Mouse (Mus musculus) lung, postnatal 14 days (tissue): ENCODE results near the gene Faah.

Experiments used
- DNase-seq: peaks from one replicate; pipeline ENCODE4 v3.0.0; 2021

The Faah gene

DNA sequence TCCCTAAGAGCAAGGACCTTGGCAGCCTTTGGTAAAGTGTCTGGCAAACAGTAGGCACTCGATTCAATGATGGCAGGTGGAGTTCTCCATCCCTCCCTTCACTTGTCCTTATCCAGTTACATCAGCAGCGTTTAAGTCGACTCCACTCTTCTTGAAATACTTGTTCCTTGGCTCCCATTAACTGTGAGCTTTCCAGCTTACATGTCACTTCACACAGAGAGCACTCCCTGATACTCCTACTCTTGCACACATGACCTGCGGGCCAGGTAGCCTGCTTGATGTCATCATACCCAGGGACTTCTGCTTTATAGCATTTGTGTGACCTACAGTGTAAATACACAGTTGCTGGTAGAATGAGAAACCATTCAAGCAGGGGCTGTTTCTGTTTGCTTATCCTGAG, 21.0 kb downstream of the Faah start:
- no peak for DNase-seq

DNA sequence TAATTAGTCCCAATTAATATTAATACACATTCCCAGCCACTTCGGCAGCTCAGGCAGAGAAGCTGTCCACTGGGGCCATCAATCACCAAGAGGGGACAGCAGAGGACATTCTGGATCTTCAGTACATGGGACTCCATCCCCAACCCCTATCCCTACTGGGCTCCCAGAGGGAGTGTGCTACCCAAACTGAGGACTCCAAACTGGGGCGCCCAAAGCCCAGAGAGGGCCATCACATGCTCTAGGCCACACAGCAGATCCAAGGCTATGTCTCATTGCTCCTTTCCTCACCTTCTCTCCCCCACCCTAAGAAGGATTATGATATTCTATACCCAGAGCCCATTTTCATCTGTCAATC, 22.4 kb downstream of the Faah start:
- no peak for DNase-seq

DNA sequence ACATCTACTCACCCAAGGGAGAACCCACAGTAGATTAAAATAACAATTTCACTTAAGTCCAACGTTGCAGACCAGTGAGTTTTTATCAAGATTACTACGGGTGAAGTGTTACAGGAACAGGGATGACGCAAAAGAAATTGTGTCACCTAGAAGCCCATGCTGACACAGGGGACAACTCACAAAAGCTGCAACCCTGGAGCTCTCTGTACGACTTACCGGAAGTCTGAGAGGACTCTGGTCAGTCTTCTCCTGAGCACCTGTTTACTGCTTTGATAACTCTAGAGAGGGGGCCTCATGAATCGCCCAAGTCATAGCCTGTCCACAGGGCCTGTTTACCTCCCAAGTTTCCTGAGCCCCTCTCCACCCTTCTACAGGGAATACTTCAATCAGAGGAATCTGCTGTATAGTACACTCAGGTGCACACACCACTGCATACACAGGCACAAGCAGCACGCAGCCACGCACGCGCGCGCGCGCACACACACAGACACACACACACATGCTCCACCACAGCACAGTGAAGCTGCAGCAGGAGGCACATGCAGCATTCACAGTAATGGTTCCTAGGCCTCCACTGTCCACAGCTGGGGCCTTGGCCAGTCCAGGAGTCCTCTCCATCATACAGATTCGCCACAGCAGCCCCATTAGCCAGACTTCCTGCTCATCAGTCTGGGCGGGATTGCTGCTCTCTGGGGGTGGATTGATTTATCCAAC, 22.9 kb downstream of the Faah start:
- DNase-seq: no peak

DNA sequence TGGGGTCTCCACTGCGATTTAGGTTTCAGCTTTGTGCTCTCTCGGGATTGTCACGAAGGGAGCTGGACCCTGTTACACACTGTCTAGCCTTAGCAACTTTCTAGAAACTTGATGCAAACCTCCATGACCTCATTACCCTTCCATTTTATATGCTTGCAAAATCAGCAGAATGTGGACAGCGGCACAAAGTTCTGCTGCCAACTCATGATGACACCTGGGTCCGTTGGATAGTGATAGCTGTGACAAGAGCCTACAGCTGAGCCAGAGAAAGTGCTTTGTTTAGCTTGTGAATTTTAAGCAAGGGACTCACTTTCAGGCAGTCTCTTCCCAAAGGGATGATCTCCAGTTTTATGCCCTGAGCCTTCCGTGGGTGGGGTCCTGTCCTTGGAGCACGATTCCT, 28.3 kb downstream of the Faah start:
- no peak for DNase-seq

DNA sequence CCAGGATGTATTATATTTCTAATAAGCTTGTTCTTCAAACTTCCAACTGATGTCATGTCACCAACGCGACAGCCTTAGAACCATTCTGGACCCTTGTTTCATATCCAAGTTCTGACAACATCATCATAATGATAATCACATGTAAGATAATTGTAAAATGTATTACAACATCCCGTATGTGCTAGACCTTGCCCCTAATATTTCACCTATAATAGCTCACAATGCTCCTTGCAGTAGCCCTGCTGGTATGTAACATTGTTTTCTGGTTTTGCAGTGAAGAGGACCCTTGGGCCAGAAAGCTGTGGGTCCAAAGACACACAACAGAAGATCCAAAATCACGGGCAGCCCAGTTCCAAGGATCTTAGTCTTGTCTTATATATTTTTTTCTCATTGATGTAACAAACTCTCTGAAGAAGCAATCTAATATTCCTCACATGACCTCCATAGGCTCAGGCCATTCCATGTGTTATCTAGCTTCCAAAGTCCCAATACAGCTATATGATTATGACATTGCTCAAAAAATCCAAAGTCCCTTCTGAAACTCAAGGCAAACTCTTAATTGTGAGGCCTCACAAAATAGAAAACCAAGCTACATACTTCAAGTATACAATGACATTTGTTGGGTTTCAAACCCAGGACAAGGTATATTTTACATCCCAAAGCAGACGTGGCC, 29.7 kb downstream of the Faah start:
- no peak for DNase-seq

DNA sequence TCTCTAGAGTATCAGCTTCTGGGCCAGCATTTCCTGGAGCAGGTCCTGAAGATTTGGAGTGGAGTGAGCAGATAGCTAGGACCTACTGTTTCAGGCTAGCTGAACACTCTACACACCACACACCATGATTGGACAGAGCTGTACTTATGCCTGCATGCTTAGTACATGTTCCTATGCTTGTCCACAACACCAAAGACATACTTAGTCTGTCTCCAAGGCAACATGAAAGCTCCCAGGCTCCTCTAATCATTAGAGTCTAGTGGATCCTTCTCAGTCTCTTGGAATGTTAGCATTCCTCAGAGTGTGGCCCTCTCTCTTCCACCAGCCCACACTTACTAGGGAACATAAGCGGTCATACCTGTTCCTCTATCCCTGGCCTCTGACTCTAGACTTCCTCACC, 30.3 kb downstream of the Faah start:
- no peak for DNase-seq

DNA sequence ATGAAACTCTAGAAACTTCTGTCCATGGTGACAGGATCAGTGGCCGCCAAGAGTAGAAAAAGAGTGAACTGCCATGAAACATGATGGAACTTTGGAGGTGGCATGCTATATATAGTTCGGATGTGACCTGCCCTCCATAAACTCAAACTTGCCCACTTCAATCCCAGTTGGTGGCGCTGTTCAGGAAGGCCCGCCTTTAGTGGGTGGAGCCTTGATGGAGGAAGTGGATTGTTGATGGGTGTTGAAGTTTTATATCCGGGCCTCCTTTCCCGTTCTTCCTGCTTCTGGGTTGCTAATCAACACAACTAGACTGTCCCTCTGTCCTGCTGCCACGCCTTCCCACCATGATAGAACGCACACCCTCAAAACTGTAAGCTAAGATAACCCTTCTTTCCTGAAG, 32.8 kb downstream of the Faah start:
- peak; percentile 33 for DNase-seq

DNA sequence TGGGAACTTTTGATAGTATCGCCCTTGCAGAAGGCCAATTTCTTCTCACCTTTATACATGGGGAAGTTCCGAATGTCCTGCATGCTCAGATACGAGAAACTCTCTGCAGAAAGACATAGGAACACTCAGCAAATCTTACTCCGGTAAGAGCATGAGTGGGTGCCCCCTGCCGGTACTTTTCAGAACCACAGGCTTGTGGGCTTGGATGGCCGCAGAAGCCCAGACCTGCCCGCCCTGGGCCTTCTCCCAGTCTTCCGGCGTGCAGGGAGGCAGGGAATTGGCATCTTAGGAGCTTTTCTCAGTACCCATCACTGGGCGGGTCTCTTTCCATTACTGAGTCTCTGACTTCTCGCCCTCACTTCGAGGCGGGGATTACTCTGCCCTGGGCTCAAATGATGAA, 33.6 kb downstream of the Faah start:
- DNase-seq: peak; percentile 90

DNA sequence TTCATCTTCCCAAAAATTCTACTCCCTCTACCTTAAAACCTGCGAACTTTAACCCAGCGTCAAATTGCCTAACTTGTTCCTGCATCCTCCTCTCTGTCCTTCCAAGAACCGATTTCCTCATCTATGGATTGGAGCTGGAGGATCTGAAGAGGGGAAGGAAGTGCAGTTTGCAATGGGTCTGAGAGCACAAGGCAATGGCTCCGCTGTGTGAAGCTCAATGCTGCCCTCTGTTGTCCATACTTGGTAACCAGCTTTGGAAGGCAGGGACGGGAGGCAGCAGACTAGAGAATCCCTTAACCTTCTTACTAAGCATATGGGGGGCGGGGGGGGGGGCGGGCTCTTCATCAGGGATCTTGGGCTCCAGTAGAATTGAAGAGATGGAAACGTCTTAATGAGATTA, 37.0 kb downstream of the Faah start:
- peak; percentile 79 for DNase-seq

DNA sequence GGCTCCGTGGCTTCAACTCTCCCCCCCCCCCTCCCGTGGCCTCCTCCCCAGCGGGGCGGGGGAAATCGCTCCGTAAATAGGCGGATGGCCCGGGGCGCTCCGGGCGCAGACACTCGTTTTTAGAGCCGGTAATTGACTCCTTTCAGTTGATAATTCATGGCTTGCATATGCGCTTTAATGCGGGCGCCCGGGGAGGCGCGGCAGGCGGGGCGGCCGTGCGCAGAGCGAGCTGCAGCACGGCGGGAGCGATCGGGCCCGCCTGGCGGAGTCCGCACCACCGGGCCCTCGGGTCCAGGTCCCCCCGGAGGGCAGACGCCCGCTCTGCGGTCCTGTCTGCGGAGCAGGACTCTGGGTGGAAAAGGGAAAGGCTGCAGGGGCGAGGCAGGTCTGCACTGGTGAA, 38.3 kb downstream of the Faah start:
- no peak for DNase-seq

DNA sequence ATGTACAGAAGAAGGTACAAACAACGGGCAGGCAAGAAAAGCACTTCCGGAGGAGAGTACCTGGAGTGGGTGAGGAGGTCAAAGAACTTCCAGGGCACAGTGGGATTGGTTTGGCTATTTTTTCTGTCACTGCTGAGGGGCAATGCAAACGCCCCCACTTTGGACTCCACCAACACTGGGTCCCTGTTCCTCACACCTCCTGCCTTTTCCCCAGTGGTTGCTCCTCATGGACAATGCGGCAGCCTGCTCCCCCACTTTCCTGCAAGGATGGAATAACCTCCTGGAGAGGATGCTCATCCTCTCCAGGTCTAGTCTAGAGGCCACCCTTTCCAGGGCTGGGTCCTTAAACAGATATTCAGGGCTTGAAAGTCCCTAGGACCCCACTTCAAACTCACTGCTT, 38.8 kb downstream of the Faah start:
- no peak for DNase-seq

DNA sequence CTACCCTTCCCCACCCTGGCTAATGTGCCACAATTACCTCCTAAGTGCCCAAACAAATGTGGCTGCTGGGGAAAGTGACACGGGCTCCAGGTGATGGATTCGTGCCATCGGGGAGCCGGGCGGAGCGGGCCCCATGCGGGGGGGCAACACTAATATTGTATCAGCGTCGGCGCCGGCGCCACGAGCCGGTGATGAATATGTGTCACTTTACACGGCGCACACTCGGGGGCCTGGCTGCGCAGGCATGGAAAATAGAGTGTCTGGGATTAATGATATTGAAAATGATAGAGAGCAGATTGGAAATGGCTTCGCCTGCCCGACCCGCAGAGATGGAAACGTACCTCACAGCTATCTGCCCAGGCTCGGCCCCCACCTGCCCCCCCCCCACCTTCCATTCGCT, 45.2 kb downstream of the Faah start:
- no peak for DNase-seq

DNA sequence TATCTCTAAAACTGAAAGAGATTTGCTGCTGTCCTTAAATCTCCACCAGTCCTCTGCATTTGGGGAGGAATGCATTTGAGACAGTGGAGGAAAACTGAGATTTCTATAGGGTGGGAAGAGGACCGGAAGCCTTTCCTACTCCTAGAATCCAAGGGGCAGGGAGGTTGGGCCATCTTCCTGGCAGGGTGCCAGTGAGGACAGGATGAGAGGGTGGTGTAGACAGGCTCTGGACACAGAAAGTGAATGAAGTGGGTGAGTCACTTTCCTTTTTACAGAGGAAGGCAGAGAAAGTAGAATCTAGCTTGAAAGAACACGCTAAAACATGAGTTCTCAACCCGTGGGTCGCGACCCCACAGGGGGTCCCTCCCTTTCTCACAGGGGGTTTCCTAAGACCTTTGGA, 53.3 kb downstream of the Faah start:
- peak; percentile 21 for DNase-seq

DNA sequence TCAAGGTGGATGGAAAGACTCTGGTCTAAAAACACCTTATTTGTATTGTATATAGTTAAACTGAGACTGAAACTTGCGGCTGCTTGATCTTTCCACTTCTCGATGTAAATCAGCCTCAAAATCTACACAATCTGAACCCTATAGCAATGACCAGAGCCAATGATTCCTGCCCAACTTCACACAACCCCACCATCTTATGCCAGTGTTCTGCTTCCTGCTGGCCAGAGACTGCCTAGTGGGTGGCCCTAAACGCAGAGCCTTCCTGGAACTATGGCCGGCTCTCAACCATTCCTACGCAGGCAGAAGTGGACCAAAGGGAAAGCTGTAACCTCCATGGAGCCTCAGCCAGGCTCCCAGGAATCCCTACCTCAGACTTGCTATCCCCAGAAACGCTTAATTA, 54.0 kb downstream of the Faah start:
- no peak for DNase-seq

DNA sequence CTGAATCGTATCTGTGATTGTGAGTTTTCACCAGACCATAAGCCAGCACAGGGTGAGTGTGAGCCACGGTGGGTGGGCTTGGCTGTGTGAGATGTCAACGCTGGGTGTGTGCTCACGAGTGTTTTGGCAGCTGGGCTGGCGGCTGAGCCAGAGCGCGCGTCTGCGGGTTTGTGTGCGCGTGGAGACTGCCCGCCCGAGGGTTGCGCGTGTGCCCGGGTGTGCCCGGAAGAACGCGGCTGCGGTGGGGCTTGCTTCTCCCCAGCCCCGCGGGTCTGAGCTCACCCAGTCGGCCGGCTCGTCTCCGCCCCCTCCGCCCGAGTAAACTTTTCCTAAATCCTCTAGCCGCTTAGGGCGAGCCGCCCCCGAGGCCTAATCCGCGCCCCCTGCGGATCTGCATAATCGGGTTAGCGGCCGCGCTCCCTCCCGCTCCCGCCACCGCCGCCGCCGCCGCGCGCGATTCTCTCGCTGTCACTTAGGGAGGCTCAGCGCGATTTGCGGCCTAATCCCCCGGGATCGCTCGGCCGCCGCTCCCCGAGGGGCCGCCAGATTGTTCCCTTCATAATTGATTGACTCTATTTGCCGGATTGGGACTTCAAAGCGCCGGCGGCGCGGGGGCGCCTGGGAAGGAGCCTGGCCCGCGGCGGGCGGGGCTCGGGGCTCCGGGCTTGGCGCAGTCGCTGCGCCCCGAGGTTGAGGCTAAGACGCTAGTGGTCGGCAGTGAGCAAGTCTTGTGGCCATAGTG, 54.9 kb downstream of the Faah start:
- DNase-seq: peak; percentile 38

DNA sequence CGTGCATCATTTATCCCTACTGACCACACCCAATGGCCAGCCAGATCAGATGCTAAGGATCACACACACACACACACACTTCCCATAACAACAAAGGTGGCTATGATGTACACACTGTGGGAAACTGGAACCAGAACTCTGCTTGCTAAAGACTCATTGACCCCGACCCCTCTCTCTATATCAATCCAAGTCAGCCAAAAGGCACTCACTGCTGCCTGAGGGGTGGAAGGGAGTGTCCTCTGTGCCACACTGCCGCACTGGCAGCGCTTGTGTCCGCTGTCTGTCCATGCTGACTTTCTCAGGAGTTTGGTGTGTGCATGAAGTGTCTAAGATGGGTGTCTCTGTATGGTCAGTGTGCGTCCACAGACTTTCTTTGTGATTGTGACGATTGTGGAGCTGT, 55.7 kb downstream of the Faah start:
- DNase-seq: no peak

DNA sequence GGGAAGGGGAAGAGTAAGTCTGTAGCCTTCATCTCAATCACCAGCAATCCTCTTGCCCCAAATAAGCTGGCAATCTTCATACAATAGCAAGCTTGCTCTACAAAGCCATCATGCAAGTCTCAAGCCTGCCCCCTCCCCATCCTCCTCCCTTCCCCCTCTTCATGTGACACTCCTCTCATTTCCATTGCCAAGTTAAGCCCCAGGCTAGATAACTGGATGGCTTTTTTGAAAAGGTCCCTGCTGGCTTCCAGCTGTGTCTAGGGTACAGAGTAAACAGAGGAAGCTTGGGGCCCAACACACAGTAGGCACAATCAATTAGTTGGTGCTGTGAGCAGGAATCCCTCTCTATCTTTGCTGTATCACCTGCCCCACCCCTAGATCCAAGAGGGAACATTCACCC, 58.2 kb downstream of the Faah start:
- DNase-seq: no peak

DNA sequence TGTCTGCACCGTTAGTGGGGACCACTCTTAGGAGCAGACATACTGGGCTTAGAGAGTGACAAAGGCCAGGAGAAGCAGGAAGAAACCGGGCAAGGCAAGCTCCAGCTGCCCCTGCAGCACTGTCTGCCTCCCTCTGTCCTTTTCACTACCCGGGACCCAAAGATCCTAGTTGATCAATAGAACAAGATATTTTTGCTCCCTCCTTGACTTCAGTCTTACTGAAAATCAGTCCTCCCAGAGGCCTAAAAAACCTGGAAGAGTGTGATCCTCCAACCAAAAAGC, 62.3 kb downstream of the Faah start:
- no peak for DNase-seq

DNA sequence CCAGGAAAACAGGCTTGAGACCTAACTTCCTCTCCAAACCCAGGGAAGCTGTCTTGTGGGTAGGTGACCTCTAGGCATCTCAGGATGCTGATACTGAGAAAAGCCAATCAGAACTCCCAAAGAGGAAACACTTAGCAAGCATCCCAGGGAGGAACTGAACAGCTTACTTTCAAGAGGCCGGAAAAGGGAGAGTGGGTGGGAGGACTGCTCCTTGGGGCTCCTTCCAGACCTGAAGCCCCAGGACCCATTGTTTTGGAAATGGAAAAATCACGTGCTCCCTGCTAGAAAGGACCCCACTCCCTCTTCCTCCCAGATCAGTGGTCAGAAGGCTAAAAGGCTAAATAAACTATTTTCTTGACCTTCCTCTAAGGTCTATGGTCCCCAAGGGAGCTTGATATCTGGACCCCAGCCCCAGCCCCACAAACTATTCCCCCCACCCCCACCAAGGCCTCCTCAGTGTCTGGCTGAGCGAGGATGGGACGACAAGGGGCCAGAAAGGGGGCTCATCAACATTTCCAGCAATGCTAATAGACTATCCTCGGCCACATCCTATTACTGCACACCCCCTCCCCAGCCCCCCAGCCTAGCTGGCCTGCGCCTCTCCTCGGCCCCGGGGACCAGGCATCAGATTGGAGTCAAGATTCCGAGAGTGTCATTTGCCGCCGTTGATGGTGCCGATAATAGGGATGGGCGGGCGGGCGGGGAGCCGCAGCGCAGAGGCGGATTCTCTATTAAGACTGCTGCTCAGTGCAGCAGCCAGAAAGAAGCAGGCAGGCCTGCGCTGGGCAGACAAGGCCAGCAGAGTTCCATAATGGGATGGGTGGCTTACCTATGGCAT, 62.9 kb downstream of the Faah start:
- no peak for DNase-seq

DNA sequence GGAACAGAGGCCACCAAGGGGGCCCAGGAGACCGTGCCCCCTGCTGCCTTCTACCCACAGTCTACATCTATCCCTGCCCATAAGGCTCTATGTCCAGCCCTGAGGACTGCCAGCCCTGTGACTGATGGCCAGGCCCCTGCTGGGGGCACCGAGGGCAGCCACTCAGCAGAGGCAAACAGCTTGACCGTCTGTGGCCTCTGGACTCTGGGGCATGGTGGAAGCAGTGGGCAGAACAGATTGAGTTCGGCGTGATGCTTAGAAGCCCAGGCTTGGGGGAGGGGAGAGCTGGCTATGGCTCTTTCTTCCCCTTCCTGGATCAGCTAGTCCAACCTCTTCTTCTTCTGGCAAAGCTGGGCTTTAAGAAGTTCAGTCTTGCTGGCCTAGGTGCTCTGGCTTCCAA, 64.2 kb downstream of the Faah start:
- no peak for DNase-seq

DNA sequence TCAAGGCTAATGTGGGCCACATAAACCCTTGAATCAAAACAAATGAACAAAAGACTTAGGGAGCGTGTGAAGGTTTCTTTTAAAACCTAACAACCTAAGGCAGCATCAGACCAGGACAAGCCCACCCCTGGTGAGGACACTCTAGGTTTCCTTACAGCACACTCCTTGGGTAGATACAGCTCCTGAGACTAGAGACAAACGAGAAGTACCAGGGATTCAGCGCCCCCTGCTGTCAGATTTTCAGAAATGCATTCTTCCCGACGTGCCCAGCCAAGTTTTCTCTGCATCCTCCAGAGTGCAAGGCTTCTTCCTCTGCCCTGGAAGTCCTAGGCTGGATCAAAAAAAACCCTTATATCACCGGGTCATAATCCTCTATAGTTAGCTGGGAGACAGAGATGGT, 65.0 kb downstream of the Faah start:
- peak; percentile 67 for DNase-seq

DNA sequence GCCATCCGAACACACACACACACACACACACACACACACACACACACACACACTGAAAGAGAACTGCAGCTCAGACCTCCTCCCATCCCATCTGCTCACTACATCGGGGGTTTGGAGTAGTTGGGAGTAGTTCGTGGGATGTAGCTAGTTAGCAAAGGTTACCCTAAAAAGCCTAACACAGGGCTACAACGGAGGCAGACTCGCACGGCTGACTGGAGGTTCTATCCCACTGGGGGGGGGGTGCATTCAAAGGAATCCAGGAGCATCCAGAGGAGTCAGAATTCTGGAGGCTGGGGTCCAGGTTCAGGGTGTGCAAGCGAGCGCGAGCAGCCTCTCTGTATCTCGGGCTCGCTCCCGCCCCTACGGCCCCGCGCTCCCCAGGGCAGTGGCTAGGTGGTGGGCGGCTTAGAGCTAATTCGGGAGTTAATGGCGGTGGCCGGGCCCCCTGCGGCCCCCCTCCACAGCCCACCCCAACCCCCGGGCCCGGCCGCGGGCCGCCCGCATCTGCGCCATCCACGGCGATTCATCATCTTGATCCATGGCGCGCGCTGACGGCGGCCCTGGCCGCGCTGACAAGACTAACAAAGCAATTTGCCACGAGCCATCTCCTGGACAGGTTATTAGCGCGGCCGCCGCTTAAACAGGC, 73.9 kb downstream of the Faah start:
- DNase-seq: no peak

DNA sequence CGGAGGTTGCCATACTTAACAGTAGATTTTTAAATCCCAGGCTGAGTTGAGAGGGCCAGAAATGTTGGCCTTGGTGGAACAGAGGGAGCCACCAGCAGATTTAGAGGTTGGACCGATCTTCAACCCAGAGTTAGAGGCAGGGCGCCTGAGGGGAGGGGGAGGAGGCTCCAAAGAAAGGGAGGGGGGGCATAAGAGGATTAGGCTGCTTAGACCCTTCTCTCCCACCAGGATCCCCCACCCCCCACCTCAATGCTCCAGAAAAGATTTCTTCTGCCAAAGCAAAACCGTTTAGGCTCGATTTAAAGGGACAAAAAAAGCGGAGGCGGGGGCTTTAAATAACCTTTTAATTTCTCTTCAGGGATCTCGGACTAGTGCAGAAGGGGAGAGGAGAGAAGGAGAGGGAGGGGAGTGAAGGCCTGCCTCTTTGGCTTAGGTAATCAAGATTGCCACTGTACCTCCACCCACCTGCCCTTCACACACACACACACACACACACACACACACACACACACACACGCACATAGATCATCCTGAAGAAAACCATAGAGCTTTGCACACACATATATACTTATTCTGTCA, 76.4 kb downstream of the Faah start:
- DNase-seq: no peak
